In genomic region chr10:83511304-83511703, GRCm38 (mm10) we compare ENCODE assay signal across 15 mouse cellular contexts. TPM values are rescaled to one million over a fixed set of nuclear protein-coding genes. Genes with fewer than 3 reads are reported as not detected.
"Had no signal": no experiment of that assay in that cellular context is flagged by ENCODE, and none has a peak within 500 bp of the region (broad histone marks: within the 10 kb centered on the region; RNA-seq: fewer than 3 reads in every experiment).

No protein-coding gene starts in this region.

- H3K27me3 ChIP-seq: midbrain, embryonic 13.5 days; midbrain, embryonic 15.5 days; neural tube, embryonic 12.5 days had no signal

- DNase-seq: lung, adult 18-20 months; lung, embryonic 14.5 days; lung, postnatal 10 days; lung, postnatal 4 days; right cerebral cortex, postnatal 25 days; right cerebral cortex, postnatal 4 days; spleen, adult 18-20 months; thymus, adult 18-20 months; thymus, postnatal 14 days; thymus, postnatal 36 days had no signal

- H3K9me3 ChIP-seq: midbrain, embryonic 13.5 days; midbrain, embryonic 15.5 days; neural tube, embryonic 12.5 days had no signal

- H3K4me3 ChIP-seq: megakaryocyte, embryonic 14.5 days; midbrain, embryonic 13.5 days; midbrain, embryonic 15.5 days; neural tube, embryonic 12.5 days had no signal

- ATAC-seq: midbrain, embryonic 13.5 days; midbrain, embryonic 15.5 days had no signal

- H3K4me1 ChIP-seq: megakaryocyte, embryonic 14.5 days; midbrain, embryonic 13.5 days; midbrain, embryonic 15.5 days; neural tube, embryonic 12.5 days had no signal

- H3K9ac ChIP-seq: lung, embryonic 14.5 days; midbrain, embryonic 13.5 days; midbrain, embryonic 15.5 days; neural tube, embryonic 12.5 days had no signal

- H3K27ac ChIP-seq: midbrain, embryonic 13.5 days; midbrain, embryonic 15.5 days; neural tube, embryonic 12.5 days had no signal

RNA-seq across cellular contexts. Expression of gene Aldh1l2, which starts 22.6 kb away (rescaled TPM):
- total RNA-seq: monocyte, adult 5-6 weeks had no signal
